Mouse (Mus musculus) thymus, postnatal 0 days (tissue): ENCODE results near the gene Zfp296. TPM values are rescaled to one million over a fixed set of nuclear protein-coding genes. Genes with fewer than 3 reads are reported as not detected.
"Not testable (repeated sequence)": the region's sequence is repeated elsewhere in the genome, so short reads cannot be mapped to it uniquely, and the experiment has no call there.

Experiments used
- DNase-seq: peaks from one replicate; pipeline ENCODE4 v3.0.0-alpha.2; 2015; ENCODE audit warnings: low spot score
- polyA plus RNA-seq: library from polyadenylated mRNA; unstranded; fragments of >200 nt; fragmentation: Nextera tagmentation; extraction: Ambion mirVana; gene quantifications from 2 replicates; pipeline ENCODE4 v1.2.1, GENCODE M21; 2015

Gene Zfp296
- polyA plus RNA-seq, 1 experiment from 2014 or later = 2.0 TPM

DNA sequence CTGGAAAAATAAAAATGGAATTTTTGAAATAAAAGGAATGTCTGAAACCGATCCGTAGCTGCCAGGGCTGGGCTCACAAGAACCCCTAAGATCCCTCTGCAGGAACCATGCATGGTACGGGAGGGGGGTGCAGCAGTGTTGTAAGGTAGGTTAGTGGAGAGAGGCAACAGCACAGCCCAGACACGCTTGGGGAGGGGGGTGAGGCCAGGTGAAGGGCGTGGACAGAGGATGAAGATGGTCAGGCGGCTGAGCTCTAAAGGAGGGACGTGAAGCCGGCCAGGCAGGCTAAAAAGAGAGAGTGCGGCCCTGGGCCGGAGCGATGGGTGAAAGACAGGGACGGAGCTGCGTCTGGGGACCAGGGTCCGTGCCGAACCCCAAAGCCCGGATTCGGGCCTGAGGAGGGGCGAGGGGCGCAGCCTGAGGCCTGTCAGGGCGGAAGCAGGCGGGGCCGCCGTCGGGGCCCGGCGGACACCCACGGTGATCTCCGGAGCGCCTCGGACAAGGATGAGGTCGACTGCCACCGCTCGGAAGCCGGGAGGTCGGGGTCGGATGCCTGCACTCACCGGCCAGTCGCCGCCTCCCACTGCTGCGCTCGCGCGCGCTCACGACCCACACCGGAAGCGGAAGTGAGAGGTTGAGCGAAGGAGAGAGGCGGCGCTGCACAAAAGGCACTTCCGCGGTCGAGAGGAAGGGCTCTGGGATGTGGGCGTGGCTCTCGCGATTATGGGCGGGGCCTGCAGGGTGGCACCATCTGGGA, 26.9 kb downstream of the Zfp296 start, which contains the start of gene Clasrp:
Gene Clasrp, minus strand, starts transcription at position 638 of the 757 bp plus-strand sequence.
- DNase-seq = peak; percentile 96

DNA sequence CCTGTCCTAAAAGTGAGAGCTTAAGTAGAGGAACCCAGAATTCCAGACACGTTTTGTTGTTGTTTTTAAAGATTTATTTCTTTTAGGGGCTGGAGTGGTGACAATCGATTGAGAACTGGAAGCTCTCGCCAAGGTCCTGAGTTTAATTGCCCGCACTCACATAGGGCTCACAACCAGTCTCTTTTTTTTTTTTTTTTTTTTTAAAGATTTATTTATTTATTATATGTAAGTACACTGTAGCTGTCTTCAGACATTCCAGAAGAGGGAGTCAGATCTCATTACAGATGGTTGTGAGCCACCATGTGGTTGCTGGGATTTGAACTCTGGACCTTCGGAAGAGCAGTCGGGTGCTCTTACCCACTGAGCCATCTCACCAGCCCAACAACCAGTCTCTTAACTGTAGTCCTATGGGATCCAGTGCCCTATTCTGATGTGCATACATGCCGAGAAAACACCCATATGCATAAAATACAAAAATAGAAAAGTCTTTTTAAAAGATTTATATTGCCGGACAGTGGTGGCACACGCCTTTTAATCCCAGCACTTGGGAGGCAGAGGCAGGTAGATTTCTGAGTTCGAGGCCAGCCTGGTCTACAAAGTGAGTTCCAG, 27.6 kb downstream of the Zfp296 start:
- not testable (repeated sequence) for DNase-seq

DNA sequence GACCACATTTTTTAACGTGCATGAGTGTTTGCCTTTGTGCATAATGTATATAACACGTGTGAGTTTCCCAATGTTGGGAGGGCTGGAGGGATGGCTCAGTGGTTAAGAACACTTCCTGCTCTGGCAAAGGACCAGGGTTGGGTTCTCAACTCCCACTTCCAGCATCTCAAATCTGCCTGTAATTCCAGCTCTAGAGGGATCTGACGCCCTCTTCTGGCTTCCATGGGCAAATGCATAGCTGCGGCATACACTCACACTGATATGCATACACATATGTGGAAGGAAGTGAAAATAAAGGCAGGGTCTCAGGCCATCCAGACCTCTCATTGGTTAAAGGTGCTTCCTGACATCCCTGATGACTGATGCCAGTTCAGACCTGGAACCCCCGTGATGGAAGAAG, 30.2 kb downstream of the Zfp296 start:
- DNase-seq = no peak

DNA sequence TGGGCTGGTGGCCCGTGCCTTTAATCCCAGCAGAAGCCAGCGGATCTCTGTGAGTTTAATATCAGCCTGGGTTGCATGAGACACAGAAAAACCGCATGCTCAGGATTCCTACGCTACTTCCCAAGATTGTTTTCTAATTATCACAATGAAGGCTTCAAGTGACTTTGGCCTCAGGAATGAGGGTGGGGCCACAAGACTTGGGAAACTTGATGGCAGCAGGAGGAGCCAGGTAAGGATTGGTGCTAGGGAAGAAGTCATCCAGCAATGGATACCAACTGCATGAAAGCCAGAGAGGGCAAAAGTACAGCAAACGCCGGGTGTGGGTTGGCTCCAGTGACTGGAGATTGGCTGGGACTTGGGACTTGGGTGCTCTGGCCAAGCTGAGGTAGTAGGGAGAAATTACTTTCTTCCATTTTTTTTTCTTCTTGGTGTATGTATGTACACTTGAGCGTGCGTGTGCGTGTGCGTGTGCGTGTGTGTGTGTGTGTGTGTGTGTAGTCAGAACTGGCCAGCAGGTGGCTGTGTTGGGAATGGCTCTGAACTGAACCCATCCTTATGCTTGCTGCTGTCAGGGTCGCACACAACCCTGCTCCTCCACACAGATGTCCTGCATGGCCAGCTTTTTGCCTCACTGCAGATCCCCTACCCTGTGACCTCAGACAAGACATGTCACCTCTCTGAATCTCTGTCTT, 32.7 kb downstream of the Zfp296 start:
- DNase-seq = no peak

- no peak for DNase-seq
Observed at GRCm38 (mm10) chr7:19610969-19611368, 33.9 kb downstream of the Zfp296 start.

- no peak for DNase-seq
Observed at GRCm38 (mm10) chr7:19615036-19615577, 38.0 kb downstream of the Zfp296 start.

GRCm38 (mm10) chr7:19619004-19619801, 42.1 kb downstream of the Zfp296 start:
- peak; percentile 77 for DNase-seq

DNA sequence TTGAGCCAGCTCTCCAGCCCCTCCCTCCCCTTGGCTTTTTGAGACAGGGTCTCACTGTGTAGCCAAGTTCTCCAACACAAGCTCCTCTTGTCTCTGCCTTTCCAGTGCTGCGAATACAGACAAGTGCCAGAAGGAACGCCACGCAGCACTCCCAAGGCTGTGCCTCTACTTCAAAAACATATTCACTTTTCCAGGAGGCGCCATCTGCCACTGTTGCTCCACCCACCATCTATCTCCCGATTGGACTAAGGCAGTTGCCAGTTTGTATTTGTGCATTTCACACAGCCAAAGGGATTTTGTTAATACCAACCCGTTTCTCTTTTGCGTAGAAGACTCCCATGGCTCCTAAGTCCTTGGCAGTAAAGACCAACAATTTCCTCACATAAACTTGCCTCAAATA, 43.7 kb downstream of the Zfp296 start:
- no peak for DNase-seq

DNA sequence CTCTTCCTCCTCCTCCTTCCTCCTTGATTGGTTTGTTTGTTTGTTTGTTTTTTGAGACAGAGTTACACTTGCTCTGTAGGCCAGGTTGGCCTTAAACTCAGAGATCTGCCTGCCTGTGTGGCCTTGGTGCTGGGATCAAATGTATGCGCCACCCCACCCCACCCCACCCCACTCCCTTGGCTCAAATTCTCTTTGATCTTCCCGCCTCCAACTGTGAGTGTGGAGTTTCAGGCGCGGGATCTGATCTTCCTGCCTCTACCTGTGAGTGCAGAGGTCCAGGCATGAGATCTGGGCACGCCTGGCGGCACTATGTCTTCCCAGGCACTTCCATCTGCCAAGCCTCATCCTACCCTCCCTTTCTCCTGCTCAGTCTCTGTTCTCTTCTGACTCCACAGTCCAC, 45.2 kb downstream of the Zfp296 start:
- no peak for DNase-seq

GRCm38 (mm10) chr7:19623433-19623832, 46.3 kb downstream of the Zfp296 start:
- DNase-seq = no peak

DNA sequence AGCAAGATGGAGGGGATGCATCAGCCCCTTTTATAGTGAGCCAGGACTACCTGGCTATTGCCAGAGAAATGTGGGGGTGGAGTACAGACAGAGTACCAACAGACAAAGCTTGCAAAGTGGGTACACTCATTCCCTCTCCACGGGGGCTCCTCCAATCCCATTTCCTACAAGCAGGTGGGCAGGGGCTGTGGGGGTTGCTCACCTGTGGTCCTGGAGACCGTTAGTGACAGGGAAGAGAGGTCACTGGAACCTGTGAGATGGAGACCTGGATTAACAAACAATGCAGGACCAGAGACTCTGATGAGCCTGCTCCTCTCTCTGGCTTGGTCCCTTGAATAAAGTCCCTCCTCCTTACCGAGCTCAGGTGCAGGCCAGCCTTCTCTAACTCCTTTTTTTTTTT, 50.6 kb downstream of the Zfp296 start:
- peak; percentile 11 for DNase-seq

DNA sequence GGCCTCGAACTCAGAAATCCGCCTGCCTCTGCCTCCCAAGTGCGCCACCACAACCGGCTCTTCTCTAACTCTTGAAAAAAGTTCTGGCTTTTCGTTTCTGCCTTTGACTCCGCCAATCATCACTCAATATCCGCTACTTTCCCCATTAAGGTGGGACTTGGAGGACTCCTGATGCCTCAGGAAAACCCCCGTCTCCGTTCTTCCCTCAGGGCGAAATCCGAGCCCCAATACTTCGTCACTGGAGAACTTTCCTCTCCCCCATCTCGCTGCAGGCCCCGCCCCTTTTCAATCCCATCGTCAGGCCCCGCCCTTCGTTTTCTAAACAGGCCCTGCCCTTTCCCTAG, 51.1 kb downstream of the Zfp296 start:
- DNase-seq = no peak

- peak; percentile 98 for DNase-seq
Observed at GRCm38 (mm10) chr7:19628536-19629360, 51.7 kb downstream of the Zfp296 start.

DNA sequence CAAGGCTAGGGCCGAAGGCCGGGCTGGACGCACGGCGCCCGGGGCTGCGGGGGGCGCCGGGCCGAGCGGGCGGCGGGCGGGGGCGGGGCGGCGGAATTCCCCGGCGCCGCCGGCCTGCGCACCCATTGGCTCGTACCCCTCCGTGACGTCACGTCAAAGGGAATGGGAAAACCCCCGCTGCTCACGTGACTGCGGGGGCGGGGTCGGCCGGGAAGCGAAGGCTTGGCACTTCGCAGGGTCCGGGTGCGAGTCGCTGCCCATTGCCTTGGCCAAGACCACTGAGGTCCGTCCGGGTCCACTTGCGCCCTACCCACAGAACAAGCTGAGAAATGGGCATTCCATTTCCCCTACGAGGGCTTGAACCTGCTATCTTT, 52.3 kb downstream of the Zfp296 start, which contains the start of gene Relb:
Gene Relb, minus strand, starts transcription at position 78 of the 374 bp plus-strand sequence.
- DNase-seq = peak; percentile 77

Other genes starting within 250 kb of the Zfp296 start
- gene Ercc1, start 232.5 kb upstream of the Zfp296 start, polyA plus RNA-seq = 59.6 and 67.1 TPM in 2 replicates
- 15.8 and 18.7 TPM in 2 replicates for gene Cd3eap, start 217.8 kb upstream of the Zfp296 start, polyA plus RNA-seq
- gene Ppp1r13l, start 217.5 kb upstream of the Zfp296 start, polyA plus RNA-seq = 2.2 and 2.4 TPM in 2 replicates
- 14.3 and 15.1 TPM in 2 replicates for gene Ercc2, start 195.3 kb upstream of the Zfp296 start, polyA plus RNA-seq
- gene Klc3, start 173.2 kb upstream of the Zfp296 start, polyA plus RNA-seq = 35.3 and 38.4 TPM in 2 replicates
- gene Ckm, start 172.5 kb upstream of the Zfp296 start, polyA plus RNA-seq = 3.6 and 7.0 TPM in 2 replicates
- gene Mark4, start 118.5 kb upstream of the Zfp296 start, polyA plus RNA-seq = 6.7 and 9.0 TPM in 2 replicates
- 0.74 and 0.78 TPM in 2 replicates for gene Exoc3l2, start 114.0 kb upstream of the Zfp296 start, polyA plus RNA-seq
- gene Bloc1s3, start 68.9 kb upstream of the Zfp296 start, polyA plus RNA-seq = 2.7 and 4.0 TPM in 2 replicates
- 86.5 and 92.5 TPM in 2 replicates for gene Trappc6a, start 68.9 kb upstream of the Zfp296 start, polyA plus RNA-seq
- gene Nkpd1, start 59.4 kb upstream of the Zfp296 start, polyA plus RNA-seq = 0.24 and 0.42 TPM in 2 replicates
- 11.7 and 15.6 TPM in 2 replicates for gene Ppp1r37, start 14.2 kb upstream of the Zfp296 start, polyA plus RNA-seq
- 133 and 134 TPM in 2 replicates for gene Gemin7, start 308 bp downstream of the Zfp296 start, polyA plus RNA-seq
- gene Clasrp, start 27.2 kb downstream of the Zfp296 start, polyA plus RNA-seq = 35.2 and 41.3 TPM in 2 replicates
- gene Relb, start 52.2 kb downstream of the Zfp296 start, polyA plus RNA-seq = 37.2 and 38.0 TPM in 2 replicates
- 57.5 and 66.6 TPM in 2 replicates for gene Clptm1, start 87.7 kb downstream of the Zfp296 start, polyA plus RNA-seq
- gene Apoc2, start 100.7 kb downstream of the Zfp296 start, polyA plus RNA-seq = 3.4 and 3.8 TPM in 2 replicates
- gene Gm44805, start 104.1 kb downstream of the Zfp296 start, polyA plus RNA-seq = 0.59 TPM in 1 of 2 replicates, not detected in the other
- 0.29 and 0.75 TPM in 2 replicates for gene Apoc4, start 104.2 kb downstream of the Zfp296 start, polyA plus RNA-seq
- 21.1 and 21.3 TPM in 2 replicates for gene Apoc1, start 115.4 kb downstream of the Zfp296 start, polyA plus RNA-seq
- 624 and 627 TPM in 2 replicates for gene Apoe, start 121.9 kb downstream of the Zfp296 start, polyA plus RNA-seq
- 132 and 140 TPM in 2 replicates for gene Tomm40, start 138.2 kb downstream of the Zfp296 start, polyA plus RNA-seq
- gene Nectin2, start 173.2 kb downstream of the Zfp296 start, polyA plus RNA-seq = 7.0 and 7.1 TPM in 2 replicates
- 29.7 and 30.9 TPM in 2 replicates for gene Bcam, start 193.7 kb downstream of the Zfp296 start, polyA plus RNA-seq
- gene Cblc, start 219.5 kb downstream of the Zfp296 start, polyA plus RNA-seq = 2.6 and 4.2 TPM in 2 replicates
- gene Bcl3, start 245.5 kb downstream of the Zfp296 start, polyA plus RNA-seq = 9.5 and 13.1 TPM in 2 replicates